Mouse (Mus musculus): ENCODE measurements around the gene Mylk. TPM values are rescaled to one million over a fixed set of nuclear protein-coding genes. Genes with fewer than 3 reads are reported as not detected.

Gene Mylk
- polyA plus RNA-seq, 1 experiment from 2014 or later, result 7.9 TPM

- Histone ChIP-seq H3K27ac (replicated peaks) (no peak overlapping the region), H3K36me3 (no peaks in the 10 kb centered on the region), H3K27me3 (no peaks in the 10 kb centered on the region), H3K9ac (replicated peaks) (no peak overlapping the region), H3K4me2 (replicated peaks) (no peak overlapping the region), H3K4me3 (no peak overlapping the region), H3K4me1 (no peaks in the 10 kb centered on the region), H3K9me3 (no peaks in the 10 kb centered on the region)
- WGBS, result 78% methylated on average over 3 of the region's 3 CpGs
- ATAC-seq (ENCODE audit: low FRiP score, low read depth), result no peak
Measured at GRCm38 (mm10) chr16:34813570-34813969, 68.6 kb downstream of the Mylk start.

DNA sequence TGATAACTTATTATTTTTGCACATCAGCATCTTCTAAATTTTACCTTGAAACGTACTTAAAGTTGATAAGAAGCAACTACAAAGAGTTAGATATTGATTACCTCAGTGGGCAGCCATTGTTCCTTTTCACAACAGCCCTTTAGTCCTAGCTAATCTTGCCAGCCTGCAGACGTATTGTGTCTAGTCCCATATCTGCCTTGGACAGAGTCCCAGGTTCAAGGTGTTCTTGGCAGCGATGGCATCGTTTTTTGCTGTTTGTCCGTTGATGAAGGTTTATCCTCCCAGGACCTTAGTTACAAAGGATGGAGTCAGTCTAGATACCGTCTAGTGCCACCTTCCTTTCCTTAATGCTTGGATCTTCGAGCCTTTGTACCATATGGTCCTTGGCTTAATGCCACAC is 69.6 kb downstream of the Mylk start:
- no peaks in the 10 kb centered on the region for H3K36me3 ChIP-seq
- WGBS, result 84% methylated on average over 7 of the region's 7 CpGs
- no peak overlapping the region for H3K4me3 ChIP-seq
- H3K27me3 ChIP-seq, result no peaks in the 10 kb centered on the region
- no peaks in the 10 kb centered on the region for H3K9me3 ChIP-seq
- H3K27ac ChIP-seq (replicated peaks), result no peak overlapping the region
- H3K9ac ChIP-seq (replicated peaks), result no peak overlapping the region
- H3K4me1 ChIP-seq, result no peaks in the 10 kb centered on the region
- no peak overlapping the region for H3K4me2 ChIP-seq (replicated peaks)
- no peak for ATAC-seq (ENCODE audit: low FRiP score, low read depth)

DNA sequence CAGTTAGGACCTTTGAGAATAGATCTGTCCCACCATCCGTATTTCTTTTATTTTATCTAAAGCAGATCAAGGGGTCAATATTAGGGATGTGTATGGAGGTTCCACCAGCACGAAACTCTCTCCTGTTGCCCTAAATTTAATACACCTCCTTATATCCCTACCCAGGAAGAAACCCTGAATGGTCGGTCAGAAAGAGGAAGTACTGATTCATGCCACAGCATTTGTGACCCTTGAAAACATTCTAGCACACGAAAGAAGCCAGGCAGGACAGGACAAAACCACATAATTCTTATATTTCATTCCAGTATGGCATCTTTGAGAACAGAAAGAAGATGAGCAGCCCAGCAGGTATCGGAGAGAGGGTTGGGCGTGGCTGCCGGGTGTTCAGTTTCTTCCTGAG is 71.5 kb downstream of the Mylk start:
- Histone ChIP-seq H3K4me1 (no peaks in the 10 kb centered on the region), H3K4me3 (no peak overlapping the region), H3K9ac (replicated peaks) (no peak overlapping the region), H3K4me2 (replicated peaks) (no peak overlapping the region), H3K27ac (replicated peaks) (no peak overlapping the region), H3K27me3 (no peaks in the 10 kb centered on the region), H3K9me3 (no peaks in the 10 kb centered on the region), H3K36me3 (no peaks in the 10 kb centered on the region)
- WGBS, result 94% methylated on average over 7 of the region's 7 CpGs
- no peak for ATAC-seq (ENCODE audit: low FRiP score, low read depth)

DNA sequence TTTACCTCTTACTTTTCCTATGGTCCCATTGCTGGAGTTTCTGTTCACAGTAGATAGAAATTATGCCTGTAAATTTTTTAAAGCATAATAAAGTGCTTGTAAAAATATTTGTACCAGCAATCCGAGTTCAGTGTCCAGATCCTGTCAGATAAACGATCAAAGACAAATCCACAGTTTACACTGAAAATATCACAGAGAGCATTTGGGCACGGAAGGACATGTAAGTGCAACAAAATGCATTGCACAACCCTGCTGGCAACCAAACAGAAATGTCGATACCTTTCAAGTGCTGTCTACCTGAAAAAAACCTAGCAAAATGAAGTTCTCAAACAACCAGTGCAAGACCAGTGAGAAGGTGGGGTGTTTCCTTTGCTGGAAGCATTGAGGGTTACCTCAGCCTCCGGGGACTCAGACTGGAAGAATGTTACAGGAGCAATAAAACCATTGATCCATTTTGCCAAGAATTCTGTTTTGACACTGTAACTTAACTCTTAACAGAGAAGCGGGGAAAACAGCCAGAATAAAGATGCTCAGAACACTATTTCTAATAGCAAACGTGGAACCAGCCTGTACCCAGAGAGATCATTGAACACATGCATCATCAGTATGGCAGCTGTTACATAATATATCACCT is 80.2 kb downstream of the Mylk start:
- no peak for ATAC-seq (ENCODE audit: low FRiP score, low read depth)
- 87% methylated on average over 7 of the region's 7 CpGs for WGBS

DNA sequence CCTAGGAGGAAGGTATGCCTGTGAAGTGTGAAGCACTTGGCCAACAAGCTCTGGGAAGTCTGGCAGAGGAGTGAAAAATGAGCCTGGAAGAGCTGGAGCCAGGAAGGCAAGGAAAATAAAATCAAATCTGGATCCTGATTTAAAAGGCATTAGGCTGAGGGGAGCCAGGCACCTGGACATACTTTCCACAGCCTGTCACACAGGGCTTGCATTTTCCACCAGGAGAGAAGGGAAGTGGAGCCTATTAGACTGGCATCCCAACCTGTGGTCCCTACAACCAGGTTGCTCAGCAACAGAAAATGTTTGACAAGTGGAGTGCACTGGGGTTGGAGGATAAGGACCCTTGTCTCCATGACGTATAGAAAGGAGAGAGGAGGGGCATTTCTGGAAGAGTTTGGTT is 89.5 kb downstream of the Mylk start:
- H3K9me3 ChIP-seq, result no peaks in the 10 kb centered on the region
- no peak overlapping the region for H3K4me3 ChIP-seq
- H3K9ac ChIP-seq (replicated peaks), result no peak overlapping the region
- ATAC-seq (ENCODE audit: low FRiP score, low read depth), result no peak
- 53% methylated on average over 1 of the region's 1 CpGs for WGBS
- H3K36me3 ChIP-seq, result no peaks in the 10 kb centered on the region
- no peak overlapping the region for H3K27ac ChIP-seq (replicated peaks)
- no peak overlapping the region for H3K4me2 ChIP-seq (replicated peaks)
- no peaks in the 10 kb centered on the region for H3K4me1 ChIP-seq
- no peaks in the 10 kb centered on the region for H3K27me3 ChIP-seq

More for the DNA sequence above, 80.2 kb downstream of the Mylk start:
- Histone ChIP-seq H3K9me3 (no peaks in the 10 kb centered on the region), H3K9ac (replicated peaks) (no peak overlapping the region), H3K27ac (replicated peaks) (no peak overlapping the region), H3K4me2 (replicated peaks) (no peak overlapping the region), H3K36me3 (no peaks in the 10 kb centered on the region), H3K4me1 (no peaks in the 10 kb centered on the region), H3K27me3 (no peaks in the 10 kb centered on the region), H3K4me3 (no peak overlapping the region)

DNA sequence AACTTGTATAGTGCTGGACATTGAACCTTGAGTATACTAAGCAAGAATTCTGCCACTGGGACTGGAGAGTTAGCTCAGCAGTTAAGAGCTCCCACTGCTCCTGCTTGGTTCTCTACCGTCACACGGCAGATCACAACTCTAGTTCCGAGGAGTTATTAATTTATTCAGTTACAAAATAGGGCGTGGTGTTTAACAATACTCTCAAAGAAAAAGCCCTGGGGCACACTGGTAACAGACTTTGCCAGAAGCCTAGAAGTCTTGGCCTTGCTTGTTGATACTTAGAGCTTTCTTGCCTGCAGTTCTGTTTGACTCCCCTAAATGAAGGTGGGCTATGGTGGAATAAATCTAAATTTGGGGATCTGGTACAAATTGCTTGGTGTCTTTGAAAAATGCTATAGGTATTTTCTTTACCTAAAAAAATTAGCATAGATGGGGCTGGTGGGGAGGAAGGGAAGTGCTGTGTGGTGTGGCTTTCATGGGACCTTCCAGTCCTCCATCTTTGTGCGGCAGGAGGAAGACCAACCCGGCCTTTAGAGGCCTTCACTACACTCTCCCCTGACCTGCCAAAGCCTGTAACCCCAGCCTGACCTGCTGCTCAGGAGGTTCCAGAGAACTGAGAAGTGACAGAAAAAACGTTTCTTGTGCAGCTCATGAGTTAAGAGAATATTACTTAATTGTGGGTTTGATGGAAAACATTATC is 94.1 kb downstream of the Mylk start:
- Histone ChIP-seq H3K27ac (replicated peaks) (no peak overlapping the region), H3K36me3 (no peaks in the 10 kb centered on the region), H3K4me1 (no peaks in the 10 kb centered on the region), H3K4me3 (no peak overlapping the region), H3K4me2 (replicated peaks) (no peak overlapping the region), H3K27me3 (no peaks in the 10 kb centered on the region), H3K9me3 (no peaks in the 10 kb centered on the region), H3K9ac (replicated peaks) (no peak overlapping the region)
- ATAC-seq (ENCODE audit: low FRiP score, low read depth), result no peak
- WGBS, result 80% methylated on average over 7 of the region's 7 CpGs

- WGBS, result 83% methylated on average over 7 of the region's 7 CpGs
- no peak overlapping the region for H3K4me3 ChIP-seq
- H3K4me1 ChIP-seq, result peaks cover 4% of the 10 kb centered on the region; the same call in 1 of the 2 replicates
Measured at GRCm38 (mm10) chr16:34839704-34840331, 94.8 kb downstream of the Mylk start.

DNA sequence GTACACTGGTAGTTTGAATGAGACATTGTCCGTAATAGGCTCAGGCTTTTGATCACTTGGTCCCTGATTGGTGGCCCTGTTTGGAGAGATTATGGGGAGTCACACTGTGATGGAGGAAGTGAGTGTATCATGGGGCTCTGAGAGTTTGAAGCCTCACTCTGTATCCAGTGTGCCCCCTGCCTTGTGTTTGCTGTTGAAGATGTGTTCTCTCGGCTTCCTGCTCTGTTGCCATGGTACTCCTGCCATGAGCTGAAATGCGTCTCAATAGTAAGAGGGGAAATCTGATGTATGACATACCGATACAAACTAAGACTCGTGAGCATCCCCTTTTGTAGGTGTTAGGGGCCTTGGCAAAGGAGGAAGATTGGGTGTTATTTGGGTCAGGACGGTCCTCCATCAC is 99.8 kb downstream of the Mylk start:
- Histone ChIP-seq H3K4me1 (peaks cover 5% of the 10 kb centered on the region; the same call in 1 of the 2 replicates), H3K4me2 (replicated peaks) (no peak overlapping the region), H3K36me3 (no peaks in the 10 kb centered on the region), H3K9ac (replicated peaks) (no peak overlapping the region), H3K4me3 (no peak overlapping the region), H3K27me3 (no peaks in the 10 kb centered on the region), H3K27ac (replicated peaks) (no peak overlapping the region), H3K9me3 (no peaks in the 10 kb centered on the region)
- ATAC-seq (ENCODE audit: low FRiP score, low read depth), result no peak
- WGBS, result 47% methylated on average over 6 of the region's 6 CpGs

More at GRCm38 (mm10) chr16:34839704-34840331, 94.8 kb downstream of the Mylk start:
- no peaks in the 10 kb centered on the region for H3K9me3 ChIP-seq
- no peak overlapping the region for H3K27ac ChIP-seq (replicated peaks)
- H3K4me2 ChIP-seq (replicated peaks), result no peak overlapping the region
- no peaks in the 10 kb centered on the region for H3K36me3 ChIP-seq
- no peak overlapping the region for H3K9ac ChIP-seq (replicated peaks)
- ATAC-seq (ENCODE audit: low FRiP score, low read depth), result no peak
- no peaks in the 10 kb centered on the region for H3K27me3 ChIP-seq

DNA sequence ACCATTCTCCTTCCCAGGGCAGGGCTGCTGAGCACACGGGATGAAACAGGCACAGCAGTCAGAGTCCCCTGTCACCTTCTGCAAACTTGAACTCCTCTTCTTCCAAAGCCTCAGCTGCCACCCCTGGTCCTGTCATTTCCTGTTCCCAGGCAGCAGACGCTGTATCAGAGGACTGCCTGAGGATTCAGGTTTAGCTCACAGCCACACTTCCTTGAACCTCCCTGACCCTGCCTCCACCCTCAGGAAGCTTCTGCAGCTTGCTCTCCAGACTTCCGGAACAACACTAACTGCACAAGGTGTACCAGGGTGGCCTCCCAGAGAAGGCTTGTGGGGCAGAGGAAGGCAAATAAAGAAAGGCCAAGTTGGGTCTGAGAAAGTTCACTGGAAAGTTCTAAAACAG is 102.6 kb downstream of the Mylk start:
- H3K4me3 ChIP-seq, result no peak overlapping the region
- H3K9me3 ChIP-seq, result no peaks in the 10 kb centered on the region
- H3K27ac ChIP-seq (replicated peaks), result no peak overlapping the region
- H3K36me3 ChIP-seq, result no peaks in the 10 kb centered on the region
- H3K4me1 ChIP-seq, result peaks cover 5% of the 10 kb centered on the region; the same call in 1 of the 2 replicates
- no peak overlapping the region for H3K9ac ChIP-seq (replicated peaks)
- ATAC-seq (ENCODE audit: low FRiP score, low read depth), result no peak
- H3K4me2 ChIP-seq (replicated peaks), result no peak overlapping the region
- WGBS, result 83% methylated on average over 3 of the region's 3 CpGs
- no peaks in the 10 kb centered on the region for H3K27me3 ChIP-seq

DNA sequence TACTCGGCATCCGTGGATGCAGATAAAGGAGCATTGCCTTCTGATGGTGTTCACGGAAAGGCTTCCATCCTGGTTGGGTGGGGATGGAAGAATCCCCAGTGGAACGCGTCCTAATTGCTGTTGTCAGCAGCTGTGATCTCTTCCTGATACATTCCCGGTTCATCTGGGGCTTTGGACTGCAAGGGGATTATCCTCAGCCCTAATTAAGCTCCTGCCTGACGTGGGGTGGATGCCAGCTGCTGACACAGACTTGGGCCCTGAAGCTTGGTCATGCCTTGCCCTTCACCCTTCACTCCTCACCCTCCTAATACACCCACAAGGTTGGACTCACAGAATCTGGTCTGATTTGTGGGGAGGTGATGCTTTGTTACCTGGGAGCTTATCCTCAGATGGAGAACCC is 109.1 kb downstream of the Mylk start:
- ATAC-seq (ENCODE audit: low FRiP score, low read depth), result no peak
- Histone ChIP-seq H3K4me3 (no peak overlapping the region), H3K4me1 (no peaks in the 10 kb centered on the region), H3K36me3 (no peaks in the 10 kb centered on the region), H3K9ac (replicated peaks) (no peak overlapping the region), H3K27ac (replicated peaks) (no peak overlapping the region), H3K27me3 (no peaks in the 10 kb centered on the region), H3K4me2 (replicated peaks) (no peak overlapping the region), H3K9me3 (no peaks in the 10 kb centered on the region)
- 52% methylated on average over 7 of the region's 7 CpGs for WGBS

DNA sequence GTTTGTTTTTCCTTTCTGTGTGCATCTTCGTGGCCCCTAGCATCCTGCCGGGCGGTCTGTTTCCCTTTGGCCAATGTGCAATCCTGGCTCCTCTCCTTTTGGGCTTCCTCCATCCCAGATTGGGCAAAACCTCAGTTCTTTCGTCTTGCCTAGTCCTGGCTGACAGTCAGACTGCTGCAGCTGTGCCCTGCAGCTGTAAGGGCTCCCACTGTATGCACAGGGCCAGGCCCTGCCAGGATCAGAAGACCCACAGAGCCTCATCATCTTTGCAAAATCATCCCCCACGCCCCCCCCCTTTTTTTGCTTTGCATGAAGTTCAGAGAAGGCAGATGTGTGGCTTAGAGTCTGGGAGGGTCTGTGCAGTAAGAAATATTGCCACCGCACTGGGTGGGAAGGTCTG is 110.1 kb downstream of the Mylk start:
- Histone ChIP-seq H3K27ac (replicated peaks) (no peak overlapping the region), H3K4me2 (replicated peaks) (no peak overlapping the region), H3K4me3 (no peak overlapping the region), H3K27me3 (no peaks in the 10 kb centered on the region), H3K4me1 (no peaks in the 10 kb centered on the region), H3K9ac (replicated peaks) (no peak overlapping the region), H3K9me3 (no peaks in the 10 kb centered on the region), H3K36me3 (no peaks in the 10 kb centered on the region)
- 84% methylated on average over 6 of the region's 6 CpGs for WGBS
- ATAC-seq (ENCODE audit: low FRiP score, low read depth), result no peak

DNA sequence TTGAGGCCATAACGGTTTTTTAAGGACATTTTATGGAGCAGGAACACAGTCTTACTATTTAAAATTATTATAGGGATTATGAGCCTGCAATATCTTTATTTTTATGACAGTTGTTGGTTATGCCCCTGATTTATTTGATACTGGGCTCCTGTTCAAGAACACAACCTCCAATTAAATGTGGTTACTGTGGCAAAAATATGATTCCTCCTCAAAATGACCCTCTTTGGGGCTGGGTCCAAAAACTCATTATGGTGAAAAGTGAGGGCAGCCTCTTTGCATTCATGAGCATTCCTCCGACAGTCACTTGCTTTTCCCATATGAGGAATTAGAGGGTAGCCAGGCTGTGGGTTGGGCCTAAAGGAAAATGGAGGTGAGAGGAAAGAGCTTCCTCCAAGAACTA is 110.7 kb downstream of the Mylk start:
- ATAC-seq (ENCODE audit: low FRiP score, low read depth), result no peak
- Histone ChIP-seq H3K36me3 (no peaks in the 10 kb centered on the region), H3K27ac (replicated peaks) (no peak overlapping the region), H3K4me1 (no peaks in the 10 kb centered on the region), H3K9ac (replicated peaks) (no peak overlapping the region), H3K4me2 (replicated peaks) (no peak overlapping the region), H3K27me3 (no peaks in the 10 kb centered on the region), H3K4me3 (no peak overlapping the region), H3K9me3 (no peaks in the 10 kb centered on the region)
- 82% methylated on average over 2 of the region's 2 CpGs for WGBS

Data from midbrain, embryonic 12.5 days (tissue).